Mouse (Mus musculus) CD4-positive, CD25-positive, alpha-beta regulatory T cell, adult 9 weeks (primary cell): ENCODE measurements around the gene Olfr358. TPM values are rescaled to one million over a fixed set of nuclear protein-coding genes. Genes with fewer than 3 reads are reported as not detected.

ENCODE experiments used
- polyA plus RNA-seq: library from polyadenylated mRNA; unstranded; fragments of 100-300 nt; shearing (Covaris generic); gene quantifications from one replicate; pipeline ENCODE4 v1.2.1, GENCODE M21; 2017

Olfr358 gene
- polyA plus RNA-seq = not detected

GRCm38 (mm10) chr2:37009235-37009634, at the start of gene Olfr358:
Gene Olfr358, minus strand, starts transcription at chr2:37009335.

DNA sequence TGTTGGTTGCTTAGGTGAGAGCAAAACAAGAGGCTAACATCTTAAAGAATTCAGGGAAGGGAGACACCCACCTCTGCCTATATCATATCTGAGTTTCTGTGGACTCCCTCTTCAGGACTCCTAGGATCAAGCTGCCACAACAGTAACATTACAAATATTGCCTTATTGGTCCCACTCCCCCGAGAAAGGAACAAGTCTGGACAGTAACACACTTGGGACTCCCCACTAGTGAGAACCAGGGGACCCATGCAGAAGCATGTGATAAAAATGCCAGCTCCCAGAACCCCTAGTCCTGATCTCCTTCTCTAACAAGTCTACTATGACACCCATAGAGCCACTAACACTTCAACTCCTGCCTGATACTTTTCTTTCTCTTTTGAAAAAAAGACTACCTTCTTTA, 15.6 kb downstream of the Olfr358 start, which contains the start of gene Olfr357:
TSS of gene Olfr357 (plus strand) at position 301 of the 400 bp plus-strand sequence.

Other genes with a start within 250 kb of the Olfr358 start
- not detected for gene Olfr348, start 225.1 kb downstream of the Olfr358 start, polyA plus RNA-seq
- 0.24 TPM for gene Olfr50, start 218.8 kb downstream of the Olfr358 start, polyA plus RNA-seq
- gene Olfr3, start 192.3 kb downstream of the Olfr358 start, polyA plus RNA-seq = not detected
- not detected for gene Olfr350, start 163.0 kb downstream of the Olfr358 start, polyA plus RNA-seq
- not detected for gene Olfr351, start 146.7 kb downstream of the Olfr358 start, polyA plus RNA-seq
- gene Olfr352, start 140.9 kb downstream of the Olfr358 start, polyA plus RNA-seq = not detected
- not detected for gene Olfr353, start 116.4 kb downstream of the Olfr358 start, polyA plus RNA-seq
- not detected for gene Olfr354, start 103.7 kb downstream of the Olfr358 start, polyA plus RNA-seq
- 0.20 TPM for gene Olfr355, start 80.4 kb downstream of the Olfr358 start, polyA plus RNA-seq
- gene Olfr356, start 72.2 kb downstream of the Olfr358 start, polyA plus RNA-seq = not detected
- not detected for gene Olfr357, start 15.5 kb downstream of the Olfr358 start, polyA plus RNA-seq
- not detected for gene Olfr360, start 56.4 kb upstream of the Olfr358 start, polyA plus RNA-seq
- gene Olfr361, start 80.0 kb upstream of the Olfr358 start, polyA plus RNA-seq = not detected
- not detected for gene Olfr362, start 108.6 kb upstream of the Olfr358 start, polyA plus RNA-seq
- gene Olfr364-ps1, start 130.0 kb upstream of the Olfr358 start, polyA plus RNA-seq = not detected
- not detected for gene Olfr365, start 178.9 kb upstream of the Olfr358 start, polyA plus RNA-seq
- gene Olfr366, start 202.2 kb upstream of the Olfr358 start, polyA plus RNA-seq = not detected